Mouse (Mus musculus) lung, embryonic 15.5 days (tissue): ENCODE data around the gene Polr2i. TPM values are rescaled to one million over a fixed set of nuclear protein-coding genes. Genes with fewer than 3 reads are reported as not detected.
"Not testable (repeated sequence)": the region's sequence is repeated elsewhere in the genome, so short reads cannot be mapped to it uniquely, and the experiment has no call there.

ENCODE experiments used
- ATAC-seq: fragments of 200-750 bp; cut with Nextera tagmentation; 2 replicates; pipeline ENCODE4 v1.8.0; 2017; ENCODE audit warnings: moderate number of reproducible peaks, borderline replicate concordance; ENCODE audit not compliant: low FRiP score, low TSS enrichment; ENCODE audit errors: extremely low read depth
- H3K27ac ChIP-seq: fragments of 300-500 bp; sonication (generic); 2 replicates; pipeline ENCODE4 v1.5.1; 2015; ENCODE audit warnings: moderate library complexity, mild to moderate bottlenecking, inconsistent platforms
- H3K27me3 ChIP-seq: fragments of 300-500 bp; sonication (generic); 2 replicates; pipeline ENCODE4 v1.6.1; 2015; ENCODE audit warnings: inconsistent platforms
- H3K36me3 ChIP-seq: fragments of 300-500 bp; sonication (generic); 2 replicates; pipeline ENCODE4 v1.6.1; 2015; ENCODE audit warnings: inconsistent platforms
- H3K4me1 ChIP-seq: fragments of 300-500 bp; sonication (generic); 2 replicates; pipeline ENCODE4 v1.6.1; 2015; ENCODE audit warnings: inconsistent platforms
- H3K4me2 ChIP-seq: fragments of 300-500 bp; sonication (generic); 2 replicates; pipeline ENCODE4 v1.6.1; 2015; ENCODE audit warnings: inconsistent platforms, mild to moderate bottlenecking, moderate library complexity
- H3K4me3 ChIP-seq: fragments of 300-500 bp; sonication (generic); 2 replicates; pipeline ENCODE4 v1.5.1; 2015; ENCODE audit warnings: mild to moderate bottlenecking, inconsistent platforms
- H3K9ac ChIP-seq: fragments of 300-500 bp; sonication (generic); 2 replicates; pipeline ENCODE4 v1.6.1; 2015; ENCODE audit warnings: inconsistent platforms
- H3K9me3 ChIP-seq: fragments of 300-500 bp; sonication (generic); 2 replicates; pipeline ENCODE4 v1.6.1; 2016; ENCODE audit warnings: inconsistent platforms
- WGBS: fragments of 180-500 bp; shearing (Covaris S2); methylation state at CpG from one replicate; pipeline ENCODE4 v1.1.7; 2015; 5-methylcytosine and 5-hydroxymethylcytosine counted together
- polyA plus RNA-seq: library from polyadenylated mRNA; unstranded; fragments of >200 nt; fragmentation: Nextera tagmentation; extraction: Ambion mirVana; gene quantifications from 2 replicates; pipeline ENCODE4 v1.2.1, GENCODE M21; 2015

The Polr2i gene
- polyA plus RNA-seq, 1 experiment from 2014 or later, result 148 TPM

- Histone ChIP-seq H3K4me1 (peaks cover 17% of the 10 kb centered on the region), H3K4me3 (peak overlapping the region; percentile 61), H3K27ac (peak overlapping the region; percentile 93), H3K9me3 (no peaks in the 10 kb centered on the region), H3K27me3 (no peaks in the 10 kb centered on the region), H3K4me2 (peak overlapping the region; percentile 82), H3K36me3 (peaks cover 24% of the 10 kb centered on the region; the same call in 1 of the 2 replicates), H3K9ac (peak overlapping the region; percentile 54)
- WGBS, result 3% methylated on average over 24 of the region's 24 CpGs
- no peak for ATAC-seq
Observed at GRCm38 (mm10) chr7:30232631-30233148, 942 bp downstream of the Polr2i start.

DNA sequence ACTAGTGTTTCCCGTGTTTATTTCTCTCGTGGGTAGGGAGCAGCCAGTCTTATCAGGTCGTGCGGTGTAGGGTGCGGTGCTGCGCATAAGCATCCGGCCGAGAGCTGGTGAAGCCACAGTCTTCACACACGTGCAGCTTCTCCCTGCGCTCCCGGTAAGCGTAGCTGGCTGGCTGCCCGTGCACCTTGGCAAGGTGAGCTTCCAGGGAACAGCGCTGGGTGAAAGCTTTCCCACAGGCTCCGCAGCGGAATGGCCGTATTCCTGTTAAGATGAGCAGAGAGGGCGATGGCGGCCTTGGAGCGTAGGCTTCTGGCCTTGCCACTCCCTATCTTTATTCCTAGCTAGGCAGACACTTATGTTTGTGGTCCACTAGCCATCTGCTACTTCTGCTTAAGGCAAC is 1.6 kb downstream of the Polr2i start:
- H3K27me3 ChIP-seq, result no peaks in the 10 kb centered on the region
- H3K4me3 ChIP-seq, result peak overlapping the region; percentile 61
- ATAC-seq, result no peak
- no peak overlapping the region for H3K9ac ChIP-seq
- H3K9me3 ChIP-seq, result no peaks in the 10 kb centered on the region
- peak overlapping the region; percentile 82 for H3K4me2 ChIP-seq
- peaks cover 20% of the 10 kb centered on the region; the same call in 1 of the 2 replicates for H3K36me3 ChIP-seq
- H3K4me1 ChIP-seq, result peaks cover 17% of the 10 kb centered on the region
- no peak overlapping the region for H3K27ac ChIP-seq
- WGBS, result 82% methylated on average over 20 of the region's 20 CpGs

DNA sequence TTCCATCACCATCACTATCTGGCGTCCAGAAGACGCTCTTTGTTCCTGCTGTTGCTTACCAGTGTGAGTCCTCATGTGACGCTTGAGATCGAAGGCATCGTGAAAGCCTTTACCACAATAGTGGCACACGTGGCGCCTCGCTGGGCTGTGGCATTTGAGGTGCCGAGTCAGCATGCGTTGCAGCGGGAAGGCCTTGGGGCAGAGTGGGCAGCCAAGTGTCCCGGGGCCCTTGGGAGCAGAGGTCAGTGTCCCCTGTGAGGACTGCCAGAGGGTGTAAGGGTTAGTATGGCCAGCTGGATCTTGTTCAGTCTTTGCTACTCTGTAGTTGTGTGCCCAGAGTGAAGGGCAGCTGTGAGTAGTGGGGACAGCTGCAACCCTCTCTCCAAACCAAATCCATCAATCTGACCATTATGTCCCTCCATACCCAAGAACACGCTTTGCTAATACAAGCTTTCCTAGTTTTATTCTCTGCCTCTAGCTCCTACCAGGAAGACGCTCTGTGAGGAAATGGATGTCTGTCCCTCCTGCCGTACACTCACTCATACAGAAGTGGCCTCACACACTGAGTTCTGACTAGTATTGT is 2.6 kb downstream of the Polr2i start:
- Histone ChIP-seq H3K27me3 (no peaks in the 10 kb centered on the region), H3K4me2 (no peak overlapping the region), H3K9me3 (no peaks in the 10 kb centered on the region), H3K4me3 (no peak overlapping the region), H3K4me1 (peaks cover 17% of the 10 kb centered on the region), H3K27ac (no peak overlapping the region), H3K9ac (no peak overlapping the region), H3K36me3 (peaks cover 15% of the 10 kb centered on the region; the same call in 1 of the 2 replicates)
- no peak for ATAC-seq
- 81% methylated on average over 15 of the region's 15 CpGs for WGBS

- Histone ChIP-seq H3K9me3 (no peaks in the 10 kb centered on the region), H3K27ac (no peak overlapping the region), H3K36me3 (peaks cover 12% of the 10 kb centered on the region; the same call in 1 of the 2 replicates), H3K4me3 (no peak overlapping the region), H3K4me2 (no peak overlapping the region), H3K4me1 (peaks cover 17% of the 10 kb centered on the region), H3K27me3 (no peaks in the 10 kb centered on the region), H3K9ac (no peak overlapping the region)
- WGBS, result 86% methylated on average over 8 of the region's 8 CpGs
- no peak for ATAC-seq
Observed at GRCm38 (mm10) chr7:30235091-30235490, 3.3 kb downstream of the Polr2i start.

- WGBS, result 85% methylated on average over 4 of the region's 4 CpGs
- Histone ChIP-seq H3K9me3 (no peaks in the 10 kb centered on the region), H3K9ac (no peak within 1 kb of the TSS), H3K4me2 (no peak within 1 kb of the TSS), H3K4me3 (no peak within 1 kb of the TSS), H3K27me3 (no peaks in the 10 kb centered on the region), H3K36me3 (peaks cover 13% of the 10 kb centered on the region; the same call in 1 of the 2 replicates), H3K27ac (no peak within 1 kb of the TSS), H3K4me1 (peaks cover 14% of the 10 kb centered on the region)
- ATAC-seq, result no peak
Observed at GRCm38 (mm10) chr7:30235625-30236024, 3.9 kb downstream of the Polr2i start, which contains the start of gene Ovol3. Ovol3 (minus strand) TSS chr7:30235725.

- H3K27me3 ChIP-seq, ATAC-seq, H3K4me1 ChIP-seq, H3K9ac ChIP-seq, H3K27ac ChIP-seq, H3K4me3 ChIP-seq, H3K4me2 ChIP-seq, H3K9me3 ChIP-seq: not testable (repeated sequence)
- peaks cover 27% of the 10 kb centered on the region for H3K36me3 ChIP-seq
- 77% methylated on average over 3 of the region's 3 CpGs for WGBS
Observed at GRCm38 (mm10) chr7:30237374-30237773, 5.6 kb downstream of the Polr2i start.

- H3K4me1 ChIP-seq, result no peaks in the 10 kb centered on the region
- H3K36me3 ChIP-seq, result 0 out of 2 replicates have a peak, but pooled peaks cover 6% of the 10 kb centered on the region
- 72% methylated on average over 12 of the region's 12 CpGs for WGBS
- no peak overlapping the region for H3K9ac ChIP-seq
- H3K27ac ChIP-seq, result no peak overlapping the region
- H3K27me3 ChIP-seq, result no peaks in the 10 kb centered on the region
- peak; percentile 39; the same call in 1 of the 2 replicates for ATAC-seq
- no peak overlapping the region for H3K4me2 ChIP-seq
- no peak overlapping the region for H3K4me3 ChIP-seq
- no peaks in the 10 kb centered on the region for H3K9me3 ChIP-seq
Observed at GRCm38 (mm10) chr7:30251956-30252954, 20.5 kb downstream of the Polr2i start.

DNA sequence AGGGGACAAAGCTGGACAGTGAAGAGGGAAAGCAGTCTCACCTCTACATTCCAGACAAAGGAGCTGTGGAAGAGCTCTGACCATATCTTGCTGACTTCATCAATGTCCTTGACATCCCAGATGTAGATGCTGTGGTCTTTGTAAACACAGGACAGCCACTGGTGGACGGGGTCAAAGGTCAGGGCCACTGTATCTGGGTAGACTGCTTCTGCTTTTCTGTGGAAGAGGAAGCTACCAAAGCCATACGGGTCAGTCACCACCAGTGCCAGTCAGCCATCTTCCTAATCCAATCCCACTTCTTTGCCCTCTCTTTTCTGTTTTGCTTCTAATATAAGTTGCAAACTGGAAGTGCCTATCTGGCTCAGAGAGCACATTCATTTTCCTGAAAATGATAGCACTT is 33.3 kb downstream of the Polr2i start:
- no peaks in the 10 kb centered on the region for H3K9me3 ChIP-seq
- 61% methylated on average over 2 of the region's 2 CpGs for WGBS
- H3K27me3 ChIP-seq, result no peaks in the 10 kb centered on the region
- no peaks in the 10 kb centered on the region for H3K4me1 ChIP-seq
- ATAC-seq, result no peak
- H3K36me3 ChIP-seq, result peaks cover 29% of the 10 kb centered on the region
- no peak overlapping the region for H3K4me3 ChIP-seq
- no peak overlapping the region for H3K4me2 ChIP-seq
- no peak overlapping the region for H3K9ac ChIP-seq
- H3K27ac ChIP-seq, result no peak overlapping the region

DNA sequence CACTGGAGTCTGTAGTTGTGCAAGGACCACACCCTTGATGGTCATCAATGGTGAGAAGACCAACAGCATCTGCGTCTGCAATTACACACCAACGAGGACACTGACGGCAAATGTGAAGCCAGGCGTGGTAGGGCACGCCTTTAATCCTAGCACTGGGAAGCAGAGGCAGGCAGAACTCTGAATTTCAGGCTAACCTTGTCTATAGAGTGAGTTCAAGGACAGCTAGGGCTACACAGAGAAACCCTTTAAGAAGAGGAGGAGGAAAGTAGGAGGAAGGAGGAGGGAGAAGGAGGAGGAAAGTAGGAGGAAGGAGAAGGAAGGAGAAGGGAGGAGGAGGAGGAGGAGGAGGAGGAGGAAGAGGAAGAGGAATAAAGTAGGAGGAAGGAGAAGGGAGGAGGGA is 33.8 kb downstream of the Polr2i start:
- H3K9ac ChIP-seq, result no peak overlapping the region
- no peak overlapping the region for H3K4me2 ChIP-seq
- no peak overlapping the region for H3K4me3 ChIP-seq
- peaks cover 29% of the 10 kb centered on the region for H3K36me3 ChIP-seq
- H3K4me1 ChIP-seq, result no peaks in the 10 kb centered on the region
- no peak overlapping the region for H3K27ac ChIP-seq
- H3K9me3 ChIP-seq, result no peaks in the 10 kb centered on the region
- no peak for ATAC-seq
- no peaks in the 10 kb centered on the region for H3K27me3 ChIP-seq
- WGBS, result 85% methylated on average over 5 of the region's 5 CpGs

- Histone ChIP-seq H3K27me3 (no peaks in the 10 kb centered on the region), H3K9me3 (no peaks in the 10 kb centered on the region), H3K4me2 (no peak overlapping the region), H3K9ac (no peak overlapping the region), H3K4me1 (no peaks in the 10 kb centered on the region), H3K27ac (no peak overlapping the region), H3K4me3 (no peak overlapping the region), H3K36me3 (peaks cover 29% of the 10 kb centered on the region)
- ATAC-seq, result no peak
- WGBS, result 88% methylated on average over 7 of the region's 7 CpGs
Observed at GRCm38 (mm10) chr7:30265935-30266334, 34.2 kb downstream of the Polr2i start.

DNA sequence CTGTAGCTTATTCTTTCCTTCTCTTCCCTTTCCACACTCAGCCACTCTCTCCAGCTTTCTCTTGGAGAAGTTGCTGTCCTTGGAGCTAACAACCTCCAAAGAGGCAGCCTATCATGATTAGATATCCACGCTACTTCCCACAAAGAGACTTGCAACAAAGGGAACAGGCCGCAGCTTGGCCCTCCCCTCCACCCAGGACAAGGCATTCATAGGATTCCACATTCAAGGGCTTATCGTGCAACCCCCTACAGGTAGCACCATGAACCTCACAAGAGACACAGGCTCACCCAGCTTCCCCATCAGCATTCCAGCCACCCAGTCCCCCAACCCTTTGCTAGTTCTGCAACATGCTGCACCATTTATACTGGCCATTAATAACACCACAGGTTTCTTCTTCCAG is 35.0 kb downstream of the Polr2i start:
- Histone ChIP-seq H3K4me1 (no peaks in the 10 kb centered on the region), H3K9me3 (no peaks in the 10 kb centered on the region), H3K4me2 (no peak overlapping the region), H3K27ac (no peak overlapping the region), H3K4me3 (no peak overlapping the region), H3K9ac (no peak overlapping the region), H3K36me3 (peaks cover 28% of the 10 kb centered on the region), H3K27me3 (no peaks in the 10 kb centered on the region)
- 77% methylated on average over 3 of the region's 3 CpGs for WGBS
- no peak for ATAC-seq

DNA sequence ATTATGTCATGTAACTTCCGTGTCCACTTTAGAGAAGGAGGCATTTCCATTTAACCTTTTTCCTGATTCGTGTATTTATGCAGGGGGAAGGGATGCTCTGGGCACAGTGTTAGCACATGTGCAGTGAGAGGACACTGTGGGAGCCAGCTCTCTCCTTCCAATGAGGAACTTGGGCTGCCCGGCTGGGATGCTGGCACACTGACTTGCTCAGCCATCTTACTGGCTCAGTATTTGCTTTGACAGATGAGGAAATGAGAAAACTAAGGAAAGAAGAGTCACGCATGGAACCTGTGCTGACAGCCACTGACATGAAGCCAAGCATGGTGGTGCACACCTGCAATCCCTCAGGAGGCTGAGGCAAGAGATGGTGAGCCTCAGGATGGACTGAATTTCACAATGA is 37.9 kb downstream of the Polr2i start:
- no peak overlapping the region for H3K4me2 ChIP-seq
- H3K9me3 ChIP-seq, result no peaks in the 10 kb centered on the region
- no peak for ATAC-seq
- H3K4me3 ChIP-seq, result no peak overlapping the region
- H3K27ac ChIP-seq, result no peak overlapping the region
- H3K4me1 ChIP-seq, result no peaks in the 10 kb centered on the region
- H3K9ac ChIP-seq, result no peak overlapping the region
- no peaks in the 10 kb centered on the region for H3K27me3 ChIP-seq
- 86% methylated on average over 4 of the region's 4 CpGs for WGBS
- H3K36me3 ChIP-seq, result peaks cover 22% of the 10 kb centered on the region
